Mouse (Mus musculus): ENCODE measurements around the gene Cryba2. TPM values are rescaled to one million over a fixed set of nuclear protein-coding genes. Genes with fewer than 3 reads are reported as not detected.

Cryba2 gene
- total RNA-seq (2014; rRNA removed; ENCODE audit: low replicate concordance) (not detected in 2 replicates), polyA plus RNA-seq (2015; fragmentation: Nextera tagmentation; extraction: Ambion mirVana) (not detected in 2 replicates)

- Histone ChIP-seq H3K36me3 (replicated peaks; ENCODE audit: control insufficient read depth, insufficient read depth, low read length) (no peaks in the 10 kb centered on the region), H3K4me3 (ENCODE audit: low read depth, low read length) (no peak within 1 kb of the TSS), H3K27me3 (ENCODE audit: control insufficient read depth, insufficient read depth, low read length) (peaks cover 92% of the 10 kb centered on the region), H3K4me2 (ENCODE audit: low read depth, low read length) (no peak within 1 kb of the TSS), H3K9ac (replicated peaks; ENCODE audit: low read depth, low read length) (no peak within 1 kb of the TSS), H3K27ac (ENCODE audit: low read depth) (no peak within 1 kb of the TSS), H3K4me1 (ENCODE audit: control insufficient read depth, insufficient read depth) (no peaks in the 10 kb centered on the region), H3K9me3 (replicated peaks; ENCODE audit: control insufficient read depth, low read length) (no peaks in the 10 kb centered on the region)
- WGBS: 4% methylated on average over 25 of the region's 25 CpGs
- no peak for DNase-seq (ENCODE audit: low spot score)
- no peak for ATAC-seq (ENCODE audit: insufficient read depth, low read depth)
- TF ChIP-seq EP300 (IDR thresholded peaks at IDR 0.05; ENCODE audit: low read depth) (no peak), CTCF (IDR thresholded peaks at IDR 0.05; ENCODE audit: low read depth) (peak; percentile 57)
These were observed at the start of gene Cryba2 for GRCm38 (mm10) chr1:74893134-74893855. TSS of gene Cryba2 (minus strand) at chr1:74893143.

GRCm38 (mm10) chr1:74941651-74942360, 48.9 kb upstream of the Cryba2 start:
- no peak for ATAC-seq (ENCODE audit: insufficient read depth, low read depth)
- H3K9ac ChIP-seq (replicated peaks; ENCODE audit: low read depth, low read length): no peak overlapping the region
- TF ChIP-seq EP300 (IDR thresholded peaks at IDR 0.05; ENCODE audit: low read depth): no peak
- no peak for TF ChIP-seq CTCF (IDR thresholded peaks at IDR 0.05; ENCODE audit: low read depth)
- no peak overlapping the region for H3K4me3 ChIP-seq (ENCODE audit: low read depth, low read length)
- no peaks in the 10 kb centered on the region for H3K4me1 ChIP-seq (ENCODE audit: control insufficient read depth, insufficient read depth)
- 43% methylated on average over 12 of the region's 12 CpGs for WGBS
- H3K36me3 ChIP-seq (replicated peaks; ENCODE audit: control insufficient read depth, insufficient read depth, low read length): no peaks in the 10 kb centered on the region
- no peak overlapping the region for H3K4me2 ChIP-seq (ENCODE audit: low read depth, low read length)
- DNase-seq (ENCODE audit: low spot score): no peak
- H3K27me3 ChIP-seq (ENCODE audit: control insufficient read depth, insufficient read depth, low read length): peaks cover 59% of the 10 kb centered on the region
- no peak overlapping the region for H3K27ac ChIP-seq (ENCODE audit: low read depth)
- H3K9me3 ChIP-seq (replicated peaks; ENCODE audit: control insufficient read depth, low read length): no peaks in the 10 kb centered on the region

- H3K4me2 ChIP-seq (ENCODE audit: low read depth, low read length): no peak overlapping the region
- H3K27me3 ChIP-seq (ENCODE audit: control insufficient read depth, insufficient read depth, low read length): peaks cover 57% of the 10 kb centered on the region
- DNase-seq (ENCODE audit: low spot score) (no peak), ATAC-seq (ENCODE audit: insufficient read depth, low read depth) (no peak)
- TF ChIP-seq CTCF (IDR thresholded peaks at IDR 0.05; ENCODE audit: low read depth) (no peak), EP300 (IDR thresholded peaks at IDR 0.05; ENCODE audit: low read depth) (no peak)
- no peaks in the 10 kb centered on the region for H3K36me3 ChIP-seq (replicated peaks; ENCODE audit: control insufficient read depth, insufficient read depth, low read length)
- no peaks in the 10 kb centered on the region for H3K9me3 ChIP-seq (replicated peaks; ENCODE audit: control insufficient read depth, low read length)
- no peaks in the 10 kb centered on the region for H3K4me1 ChIP-seq (ENCODE audit: control insufficient read depth, insufficient read depth)
- no peak overlapping the region for H3K4me3 ChIP-seq (ENCODE audit: low read depth, low read length)
- WGBS: 6% methylated on average over 3 of the region's 3 CpGs
- H3K9ac ChIP-seq (replicated peaks; ENCODE audit: low read depth, low read length): no peak overlapping the region
- H3K27ac ChIP-seq (ENCODE audit: low read depth): no peak overlapping the region
These were observed 46.8 kb upstream of the Cryba2 start for GRCm38 (mm10) chr1:74939762-74940161.

- ATAC-seq (ENCODE audit: insufficient read depth, low read depth) (no peak), DNase-seq (ENCODE audit: low spot score) (no peak)
- H3K36me3 ChIP-seq (replicated peaks; ENCODE audit: control insufficient read depth, insufficient read depth, low read length): no peaks in the 10 kb centered on the region
- H3K9ac ChIP-seq (replicated peaks; ENCODE audit: low read depth, low read length): no peak overlapping the region
- H3K27me3 ChIP-seq (ENCODE audit: control insufficient read depth, insufficient read depth, low read length): peaks cover 44% of the 10 kb centered on the region
- H3K27ac ChIP-seq (ENCODE audit: low read depth): no peak overlapping the region
- no peaks in the 10 kb centered on the region for H3K4me1 ChIP-seq (ENCODE audit: control insufficient read depth, insufficient read depth)
- H3K4me3 ChIP-seq (ENCODE audit: low read depth, low read length): no peak overlapping the region
- no peak overlapping the region for H3K4me2 ChIP-seq (ENCODE audit: low read depth, low read length)
- no peaks in the 10 kb centered on the region for H3K9me3 ChIP-seq (replicated peaks; ENCODE audit: control insufficient read depth, low read length)
- TF ChIP-seq CTCF (IDR thresholded peaks at IDR 0.05; ENCODE audit: low read depth): no peak
- TF ChIP-seq EP300 (IDR thresholded peaks at IDR 0.05; ENCODE audit: low read depth): no peak
- 41% methylated on average over 12 of the region's 12 CpGs for WGBS
These were observed 43.4 kb upstream of the Cryba2 start for GRCm38 (mm10) chr1:74936221-74936830.

- TF ChIP-seq EP300 (IDR thresholded peaks at IDR 0.05; ENCODE audit: low read depth): no peak
- no peak for TF ChIP-seq CTCF (IDR thresholded peaks at IDR 0.05; ENCODE audit: low read depth)
- no peak within 1 kb of the TSS for H3K4me2 ChIP-seq (ENCODE audit: low read depth, low read length)
- H3K27me3 ChIP-seq (ENCODE audit: control insufficient read depth, insufficient read depth, low read length): peaks cover 38% of the 10 kb centered on the region
- no peaks in the 10 kb centered on the region for H3K36me3 ChIP-seq (replicated peaks; ENCODE audit: control insufficient read depth, insufficient read depth, low read length)
- H3K4me1 ChIP-seq (ENCODE audit: control insufficient read depth, insufficient read depth): no peaks in the 10 kb centered on the region
- no peaks in the 10 kb centered on the region for H3K9me3 ChIP-seq (replicated peaks; ENCODE audit: control insufficient read depth, low read length)
- H3K4me3 ChIP-seq (ENCODE audit: low read depth, low read length): no peak within 1 kb of the TSS
- no peak within 1 kb of the TSS for H3K27ac ChIP-seq (ENCODE audit: low read depth)
- DNase-seq (ENCODE audit: low spot score): no peak
- 4% methylated on average over 18 of the region's 18 CpGs for WGBS
- ATAC-seq (ENCODE audit: insufficient read depth, low read depth): no peak
- H3K9ac ChIP-seq (replicated peaks; ENCODE audit: low read depth, low read length): no peak within 1 kb of the TSS
These were observed 42.5 kb upstream of the Cryba2 start, which contains the start of gene Cfap65 for GRCm38 (mm10) chr1:74935402-74935801. TSS of gene Cfap65 (minus strand) at chr1:74935599.

Data from heart, postnatal 0 days (tissue).